Mouse (Mus musculus): ENCODE data around the gene Slc35e3.

DNA sequence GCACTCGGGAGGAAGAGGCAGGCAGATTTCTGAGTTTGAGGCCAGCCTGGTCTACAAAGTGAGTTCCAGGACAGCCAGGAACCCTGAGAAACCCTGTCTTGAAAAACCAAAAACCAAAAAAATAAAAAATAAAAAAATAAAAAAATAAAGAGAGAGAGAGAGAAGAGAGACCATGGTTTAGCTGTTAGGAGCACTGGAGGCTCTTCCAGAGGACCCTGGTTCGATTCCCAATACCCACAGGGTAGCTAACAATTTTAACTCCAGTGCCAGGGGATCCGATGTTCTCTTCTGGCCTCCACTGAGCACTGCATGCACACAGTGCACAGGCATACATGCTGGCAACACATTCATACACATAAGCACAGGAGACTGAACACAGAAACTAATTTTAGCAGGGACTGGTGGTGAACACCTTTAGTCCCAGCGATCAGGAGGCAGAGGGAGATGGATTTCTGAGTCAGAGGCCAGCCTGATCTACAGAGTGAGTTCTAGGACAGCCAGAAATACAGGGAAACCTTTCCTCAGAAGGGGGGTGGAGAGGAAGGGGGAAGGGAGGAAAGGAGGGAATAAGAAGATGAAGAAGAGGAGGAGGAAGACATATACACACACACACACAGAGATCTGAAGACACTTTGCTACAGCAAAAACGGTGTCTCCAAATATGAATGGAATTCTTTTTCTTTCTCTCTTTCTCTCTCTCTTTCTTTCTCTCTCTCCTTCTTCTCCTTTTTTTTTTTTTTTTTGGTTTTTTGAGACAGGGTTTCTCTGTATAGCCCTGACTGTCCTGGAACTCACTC, 6.9 kb upstream of the Slc35e3 start:
- TF ChIP-seq CTCF (IDR thresholded peaks at IDR 0.05; ENCODE audit: low read depth) (no peak), EP300 (optimal IDR thresholded peaks at IDR 0.05) (no peak)

All from stomach, postnatal 0 days (tissue).